Mouse (Mus musculus): Measurements from ENCODE around the gene Faxc. TPM values are rescaled to one million over a fixed set of nuclear protein-coding genes. Genes with fewer than 3 reads are reported as not detected.

The Faxc gene
- 10 to 100 TPM; 62.5 to 75.9 (median 68.3) TPM for total RNA-seq (2022)

DNA sequence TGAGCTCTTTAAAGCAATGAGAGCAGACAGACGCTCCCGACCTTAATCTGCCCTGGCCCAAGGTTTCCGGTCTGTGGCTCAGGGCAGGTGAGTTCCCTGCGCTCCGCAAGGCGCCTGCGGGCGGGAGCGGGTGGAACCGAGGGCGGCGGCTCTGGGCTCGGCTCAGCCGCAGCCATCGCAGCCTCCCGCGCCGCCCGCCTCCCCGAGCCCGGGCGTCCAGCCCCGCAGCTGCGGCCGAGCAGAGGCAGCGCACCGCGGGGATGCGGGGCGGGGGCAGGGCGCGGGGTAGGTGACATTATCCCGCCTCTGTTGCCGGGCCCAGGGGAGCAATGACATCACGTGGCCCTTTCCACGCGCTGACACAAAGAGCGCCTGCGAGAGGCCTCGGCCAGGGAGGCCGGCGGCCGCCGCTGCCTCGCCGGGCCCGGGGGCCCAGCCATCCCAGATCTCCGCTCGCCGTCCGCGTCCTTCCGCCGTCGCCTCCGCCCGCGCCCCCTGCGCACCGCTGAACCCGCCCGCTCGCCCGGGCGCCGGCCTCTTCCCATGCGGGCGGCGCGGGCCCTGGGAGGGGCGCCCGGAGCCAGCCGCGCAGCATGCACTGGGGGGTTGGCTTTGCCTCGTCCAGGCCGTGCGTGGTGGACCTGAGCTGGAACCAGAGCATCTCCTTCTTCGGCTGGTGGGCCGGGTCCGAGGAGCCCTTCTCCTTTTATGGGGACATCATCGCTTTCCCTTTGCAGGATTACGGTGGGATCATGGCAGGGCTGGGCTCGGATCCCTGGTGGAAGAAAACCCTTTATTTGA is at the start of gene Faxc:
Faxc (plus strand) TSS at position 359 of the 801 bp plus-strand sequence.
- DNase-seq (ENCODE audit: low spot score in 2 of 2) = peak; percentile 45 to 51

DNA sequence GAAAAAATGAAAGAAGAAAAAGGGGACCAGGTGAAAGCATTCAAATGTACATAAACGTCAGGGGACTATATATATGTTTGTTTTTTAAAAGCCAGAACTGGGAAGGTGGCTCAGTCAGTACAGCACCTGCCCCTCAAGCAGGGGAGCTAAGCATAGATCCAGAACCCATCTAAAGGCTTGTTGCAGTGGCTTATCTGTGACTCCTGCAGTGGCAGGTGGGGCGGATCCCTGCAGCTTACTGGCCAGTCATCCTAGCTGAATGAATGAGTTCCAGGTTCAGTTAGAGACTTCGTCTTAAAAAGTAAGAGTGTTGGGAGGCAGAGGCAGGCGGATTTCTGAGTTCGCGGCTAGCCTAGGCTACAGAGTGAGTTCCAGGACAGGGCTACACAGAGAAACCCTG is 48.3 kb upstream of the Faxc start:
- DNase-seq (ENCODE audit: low spot score in 2 of 2) = no peak

DNA sequence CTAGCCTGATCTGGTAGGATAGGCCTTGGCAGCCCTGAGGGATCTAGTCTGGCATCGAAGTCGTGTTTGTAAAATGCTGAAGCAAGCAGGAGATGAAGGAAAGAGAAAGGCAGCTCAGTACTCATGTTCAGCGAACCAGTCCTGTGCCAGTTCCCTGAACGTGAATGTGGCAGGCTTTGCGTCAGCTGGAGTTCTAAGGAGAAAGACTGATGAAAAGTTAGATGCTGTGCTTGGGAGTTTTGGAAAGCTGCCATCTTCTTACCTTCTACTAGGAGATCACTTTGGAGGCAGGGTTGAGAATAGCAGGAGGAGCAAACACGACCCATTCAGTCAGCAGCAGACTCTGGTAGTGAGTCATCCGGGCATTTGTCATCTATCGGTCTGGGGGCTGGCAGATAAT is 45.3 kb upstream of the Faxc start:
- no peak for DNase-seq (ENCODE audit: low spot score in 2 of 2)

DNA sequence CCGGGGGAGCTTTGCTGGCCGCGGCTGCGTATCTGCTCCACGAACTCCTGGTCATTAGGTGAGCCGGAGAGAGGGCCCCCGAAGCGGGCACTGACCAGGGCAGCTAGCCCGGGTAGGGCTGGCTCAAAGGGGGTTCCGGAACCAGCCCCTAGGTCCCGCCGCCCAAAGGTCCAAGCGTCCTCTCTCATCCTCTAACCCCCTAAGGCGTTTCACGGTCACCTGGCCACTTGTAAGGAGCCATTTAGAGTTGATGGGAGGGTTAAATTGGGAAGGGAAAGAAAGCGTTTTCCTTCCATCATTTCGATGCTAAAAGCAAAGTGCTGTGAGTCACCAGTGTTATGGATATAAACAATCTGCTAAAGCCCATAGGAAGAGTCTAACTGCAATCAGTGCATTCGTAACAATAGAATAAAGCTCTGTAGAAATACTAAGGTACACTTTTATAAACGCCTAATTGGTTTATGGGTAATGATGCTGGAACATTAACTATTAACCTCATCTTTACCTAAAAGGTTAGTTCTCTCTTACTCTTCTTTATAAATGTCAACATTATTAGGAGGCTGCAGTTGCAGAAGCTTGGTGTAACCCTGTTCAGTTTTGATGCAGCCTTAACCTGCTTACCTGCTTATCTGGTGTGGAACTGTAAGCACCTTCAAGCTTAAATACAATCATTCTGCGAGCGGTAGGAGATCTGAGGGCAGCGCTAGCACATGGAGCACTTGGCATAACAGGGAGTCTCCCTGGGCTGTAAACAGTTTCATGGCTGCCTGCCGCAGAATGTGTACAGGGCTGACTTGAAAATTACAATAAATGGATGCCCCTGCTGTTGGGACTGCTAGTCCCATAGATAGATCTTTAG is 872 bp downstream of the Faxc start:
- no peak for DNase-seq (ENCODE audit: low spot score in 2 of 2)

DNA sequence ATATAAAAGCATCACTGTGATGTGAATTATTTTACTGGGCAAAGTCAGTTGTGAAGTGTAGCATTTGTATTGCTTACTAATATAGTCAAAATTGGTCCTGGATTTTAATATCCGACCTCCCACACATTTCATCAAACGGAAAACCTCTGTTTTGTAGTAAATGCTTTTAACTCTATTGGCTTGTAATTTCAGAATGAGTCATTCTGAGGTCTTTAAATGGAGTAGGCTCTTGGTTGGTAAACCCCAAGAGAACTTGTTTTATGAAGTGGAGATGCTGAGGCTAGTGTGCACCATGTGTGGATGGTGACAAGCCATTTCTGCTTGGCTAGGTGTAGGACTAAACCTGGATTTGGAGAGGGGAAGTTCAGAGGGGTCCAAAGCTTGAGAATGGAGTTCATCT is 4.2 kb downstream of the Faxc start:
- DNase-seq (ENCODE audit: low spot score in 2 of 2) = no peak

DNA sequence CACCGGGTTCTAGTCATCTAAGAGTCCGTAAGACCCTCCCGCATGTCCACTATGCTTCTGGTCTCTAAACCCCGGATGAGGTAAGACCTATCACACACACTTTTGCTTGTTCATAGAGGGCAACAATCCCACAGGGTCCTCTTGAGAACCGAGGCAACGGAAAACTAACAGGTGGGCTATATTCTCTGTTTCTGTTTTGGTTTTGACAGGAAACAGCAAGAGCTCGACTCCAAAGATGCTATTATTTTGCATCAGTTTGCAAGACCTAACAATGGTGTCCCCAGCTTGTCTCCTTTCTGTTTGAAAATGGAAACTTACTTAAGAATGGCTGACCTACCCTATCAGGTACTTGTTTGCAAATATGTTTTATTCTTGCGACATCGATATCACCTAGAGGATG is 5.3 kb downstream of the Faxc start:
- DNase-seq (ENCODE audit: low spot score in 2 of 2) = no peak

DNA sequence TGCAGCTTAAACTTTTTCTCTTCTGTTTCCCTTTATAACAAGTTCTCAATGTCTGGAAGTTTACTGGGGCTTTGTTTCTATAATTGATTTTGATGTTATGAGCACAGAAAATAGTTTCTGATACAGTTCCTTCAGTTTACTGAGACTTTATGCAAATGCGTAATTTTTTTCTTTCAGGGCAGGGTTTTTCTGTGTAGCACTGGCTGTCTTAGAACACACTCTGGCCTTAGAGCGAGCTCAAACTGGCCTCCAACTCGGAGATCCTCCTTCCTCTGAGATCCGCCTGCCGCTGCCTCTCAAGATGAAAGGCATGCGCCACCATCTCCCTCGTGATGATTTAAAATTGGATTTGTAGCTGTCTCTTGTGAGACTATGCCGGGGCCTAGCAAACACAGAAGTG is 6.8 kb downstream of the Faxc start:
- no peak for DNase-seq (ENCODE audit: low spot score in 2 of 2)

DNA sequence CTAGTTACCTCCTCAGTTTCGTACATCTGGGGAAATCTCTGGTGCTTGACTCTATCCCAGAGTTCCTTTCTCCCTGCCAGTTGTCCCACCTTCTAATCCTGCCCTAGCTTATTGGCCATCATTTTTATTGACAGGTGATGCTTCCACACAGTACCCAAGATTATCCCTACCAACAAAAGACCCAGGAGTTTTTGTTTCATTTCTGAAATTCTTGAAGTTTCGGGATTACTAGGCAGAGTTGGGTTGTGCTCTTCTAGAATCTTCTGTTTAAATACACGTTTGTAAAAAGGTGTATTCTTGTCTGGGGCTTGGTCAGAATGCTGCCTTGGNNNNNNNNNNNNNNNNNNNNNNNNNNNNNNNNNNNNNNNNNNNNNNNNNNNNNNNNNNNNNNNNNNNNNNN is 13.5 kb downstream of the Faxc start:
- DNase-seq (ENCODE audit: low spot score in 2 of 2) = no peak

DNA sequence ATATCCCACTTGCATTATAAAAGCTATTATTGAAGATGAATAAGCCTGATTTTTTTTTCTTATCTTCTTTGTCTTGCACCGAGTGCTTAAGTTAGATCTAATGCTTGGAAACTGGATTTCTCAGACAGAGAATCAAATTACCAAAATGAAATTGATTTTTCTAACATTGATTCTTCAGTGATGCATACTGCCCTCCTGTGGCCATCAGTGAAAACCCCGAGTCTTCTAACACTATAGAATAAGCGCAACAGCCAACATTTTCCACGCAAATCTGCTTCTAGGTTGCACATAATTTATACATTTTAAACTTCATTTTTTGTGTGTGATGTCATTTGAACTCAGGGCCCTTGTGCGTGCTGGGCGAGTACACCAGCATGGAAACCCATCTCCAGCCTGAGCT is 20.3 kb downstream of the Faxc start:
- DNase-seq (ENCODE audit: low spot score in 2 of 2) = no peak

DNA sequence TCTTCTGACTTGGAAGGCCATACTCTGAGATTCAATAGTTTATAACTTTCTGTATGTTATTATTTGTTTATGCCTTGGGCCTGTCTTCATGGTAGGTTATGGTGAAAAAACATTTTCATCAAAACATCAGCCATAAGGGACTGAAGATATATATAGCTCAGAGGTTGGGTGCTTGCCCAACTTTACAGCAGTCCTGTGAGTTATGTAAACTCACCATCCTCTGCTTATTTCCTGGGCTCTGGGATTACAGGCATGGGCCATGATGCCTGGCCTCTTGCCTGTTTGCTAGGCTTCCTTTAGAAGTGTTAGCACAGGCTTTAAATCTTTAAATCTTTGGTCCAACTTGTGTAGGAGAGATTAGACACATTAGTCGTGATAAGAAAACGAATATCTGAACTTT is 21.1 kb downstream of the Faxc start:
- peak in 1 of 2 experiments; percentile 27 for DNase-seq (ENCODE audit: low spot score in 2 of 2)

DNA sequence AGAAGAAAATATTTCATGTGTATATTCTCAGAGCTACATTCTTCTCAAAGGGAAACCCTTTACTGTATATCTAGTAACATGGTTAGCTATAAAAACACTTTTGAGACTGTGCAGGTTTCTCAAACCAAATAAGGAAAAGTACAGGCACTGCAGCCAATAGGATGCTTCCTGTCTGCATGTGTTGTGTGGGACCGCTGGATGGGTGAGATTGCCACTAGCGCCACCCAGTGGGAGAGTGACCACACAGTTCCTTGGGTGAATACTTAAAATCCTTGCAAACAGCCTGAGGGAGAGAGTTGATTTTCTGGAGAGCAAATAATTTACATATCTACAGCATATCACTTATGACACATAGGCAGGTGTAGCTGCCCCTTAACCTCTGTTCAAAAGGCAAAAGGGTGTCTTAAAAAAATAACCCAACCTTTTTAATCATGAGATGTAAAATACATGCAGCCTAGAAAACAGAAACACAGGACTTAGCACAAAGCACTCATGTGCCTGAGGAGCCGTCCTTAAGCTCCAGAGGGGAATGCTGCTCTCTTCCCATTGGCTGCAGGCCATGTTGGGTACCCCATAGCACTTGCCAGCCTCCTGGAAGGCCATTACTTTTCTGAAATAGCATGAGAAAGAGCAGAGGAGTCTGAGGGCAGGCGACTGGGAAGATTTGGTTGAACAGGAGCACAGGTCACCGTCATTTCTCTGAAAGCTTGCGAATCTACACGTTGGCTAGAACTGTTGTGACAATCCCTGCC is 26.6 kb downstream of the Faxc start:
- DNase-seq (ENCODE audit: low spot score in 2 of 2) = no peak

DNA sequence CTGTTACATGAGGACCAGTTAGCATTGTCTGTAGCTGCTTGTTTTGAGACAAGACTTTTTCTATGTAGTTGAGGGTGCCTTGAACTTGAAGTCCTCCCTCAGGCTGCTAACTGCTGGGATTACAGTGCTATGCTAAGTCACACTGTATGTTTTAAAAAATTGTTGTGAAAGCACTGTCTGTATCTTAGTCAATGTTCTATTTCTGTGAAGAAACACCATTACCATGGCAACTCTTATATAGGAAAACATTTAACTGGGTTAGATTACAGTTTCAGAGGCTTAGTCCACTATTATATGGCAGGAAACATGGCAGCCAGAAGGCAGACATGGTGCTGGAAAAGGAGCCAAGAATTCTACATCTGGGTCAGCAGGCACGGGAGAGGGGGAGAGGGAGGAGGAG is 40.8 kb downstream of the Faxc start:
- no peak for DNase-seq (ENCODE audit: low spot score in 2 of 2)

DNA sequence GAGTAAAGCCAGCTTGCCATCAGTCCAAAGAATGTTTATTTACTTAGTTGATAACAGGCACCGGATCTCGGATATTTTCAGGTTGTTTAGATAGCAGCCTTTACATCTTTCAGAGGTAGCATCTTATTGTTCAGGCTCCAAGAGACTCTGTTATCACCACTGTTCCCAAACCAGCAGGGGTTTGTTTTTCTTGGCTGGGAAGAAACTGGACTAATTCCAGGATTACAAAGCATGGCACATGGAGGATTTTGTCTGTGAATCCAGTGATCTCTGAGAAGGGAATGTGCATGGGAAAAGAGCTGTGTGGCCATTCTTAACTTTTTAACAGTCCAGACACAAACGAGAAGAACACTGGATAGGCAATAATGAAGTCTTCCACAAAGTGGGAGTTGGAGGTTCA is 43.0 kb downstream of the Faxc start:
- no peak for DNase-seq (ENCODE audit: low spot score in 2 of 2)

DNA sequence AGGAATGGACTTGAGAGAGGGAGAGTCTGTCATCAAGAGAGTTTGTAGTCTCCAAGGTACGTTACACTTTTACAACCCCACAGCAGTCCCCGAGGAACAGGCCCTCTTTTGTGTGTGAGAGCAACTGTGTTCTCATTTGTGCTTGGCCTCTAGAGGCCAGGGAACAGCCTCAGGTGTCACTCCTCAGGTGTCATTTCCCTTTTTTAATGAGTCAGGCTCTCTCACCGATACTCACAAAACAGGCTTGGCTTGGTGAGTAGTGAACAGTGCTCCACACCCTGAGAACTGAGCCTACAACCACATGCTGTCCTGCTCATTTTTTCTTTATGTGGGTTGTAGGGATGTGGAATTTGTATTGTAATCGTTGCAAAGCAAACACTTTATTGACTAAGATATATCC is 49.3 kb downstream of the Faxc start:
- no peak for DNase-seq (ENCODE audit: low spot score in 2 of 2)

DNA sequence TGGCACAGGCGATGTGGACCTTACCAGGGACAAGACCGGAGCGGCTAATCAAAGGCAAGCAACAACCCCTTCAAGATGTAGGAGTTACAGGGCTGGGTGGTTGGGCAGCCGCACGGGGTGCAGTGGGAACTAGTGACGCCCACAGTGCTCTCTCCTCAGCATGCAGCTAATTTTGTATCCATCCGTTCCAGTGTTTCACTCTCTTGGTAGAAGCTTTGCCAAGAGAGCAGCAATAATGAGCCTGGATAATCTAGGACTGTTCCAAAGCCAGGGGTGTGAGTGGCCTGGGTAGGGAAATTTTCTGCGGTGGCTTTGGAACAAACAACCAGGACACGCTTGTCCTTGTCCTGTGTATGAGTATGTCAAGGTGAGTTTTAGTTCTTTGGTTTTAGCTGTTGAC is 51.3 kb downstream of the Faxc start:
- peak in 1 of 2 experiments; percentile 58 for DNase-seq (ENCODE audit: low spot score in 2 of 2)

DNA sequence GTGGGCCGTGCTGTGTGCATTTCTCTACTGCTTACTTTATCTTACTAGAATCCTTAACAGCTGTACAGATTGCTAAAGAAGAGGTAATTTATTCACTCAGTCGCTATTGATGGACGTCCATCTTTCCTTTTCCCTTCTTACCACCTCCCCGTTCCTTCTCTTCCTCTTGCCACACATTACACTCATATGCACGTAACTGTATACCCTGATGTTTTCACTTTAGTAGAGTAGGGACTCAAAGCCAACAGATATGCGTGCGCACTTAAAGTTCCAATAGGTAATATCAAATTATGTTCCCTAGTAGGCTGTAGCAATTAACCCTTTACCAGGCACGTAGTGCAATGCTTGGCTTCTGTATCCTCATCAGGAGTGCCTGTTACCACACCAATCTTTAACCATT is 55.7 kb downstream of the Faxc start:
- DNase-seq (ENCODE audit: low spot score in 2 of 2) = no peak

DNA sequence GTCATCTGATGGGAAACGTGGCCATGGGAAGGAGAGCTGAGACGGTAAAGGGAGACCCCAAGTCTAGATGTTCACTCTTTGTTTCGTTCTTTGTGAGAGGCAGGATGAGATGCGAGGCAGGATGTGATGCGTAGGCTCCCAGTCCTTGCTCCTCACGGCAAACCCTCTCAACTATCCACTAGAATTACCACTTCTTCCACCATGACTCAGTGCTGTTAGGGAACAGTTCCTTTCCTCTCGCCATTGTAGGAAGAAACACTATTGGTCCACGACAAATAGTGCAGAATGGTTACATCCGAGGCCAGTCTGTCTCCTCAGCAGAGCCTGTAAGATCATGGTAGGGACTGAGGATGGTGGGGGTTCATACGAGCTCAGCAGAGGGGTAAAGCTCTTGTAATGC is 56.3 kb downstream of the Faxc start:
- DNase-seq (ENCODE audit: low spot score in 2 of 2) = no peak

DNA sequence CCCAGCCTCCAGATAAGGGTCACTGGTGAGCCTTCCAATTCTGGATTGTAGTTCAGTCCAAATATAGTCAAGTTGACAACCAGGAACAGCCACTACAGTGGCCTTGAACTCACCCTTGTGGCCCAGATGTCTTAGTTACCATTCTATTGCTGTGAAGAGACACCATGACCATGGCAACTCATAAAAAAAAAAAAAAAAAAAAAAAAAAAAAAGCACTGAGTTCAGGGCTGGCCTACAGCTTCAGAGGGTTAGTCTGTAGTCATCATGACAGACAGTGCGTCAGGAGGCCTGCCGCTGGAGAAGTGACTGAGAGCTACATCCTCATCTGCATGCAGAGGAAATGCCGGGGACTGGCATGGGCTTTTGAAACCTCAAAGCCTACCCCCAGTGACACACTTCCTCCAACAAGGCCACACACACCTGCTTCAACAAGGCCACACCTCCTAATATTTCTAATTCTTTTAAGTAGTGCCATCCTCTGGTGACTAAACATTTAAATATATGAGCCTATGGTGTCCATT is 58.5 kb downstream of the Faxc start:
- DNase-seq (ENCODE audit: low spot score in 2 of 2) = no peak

DNA sequence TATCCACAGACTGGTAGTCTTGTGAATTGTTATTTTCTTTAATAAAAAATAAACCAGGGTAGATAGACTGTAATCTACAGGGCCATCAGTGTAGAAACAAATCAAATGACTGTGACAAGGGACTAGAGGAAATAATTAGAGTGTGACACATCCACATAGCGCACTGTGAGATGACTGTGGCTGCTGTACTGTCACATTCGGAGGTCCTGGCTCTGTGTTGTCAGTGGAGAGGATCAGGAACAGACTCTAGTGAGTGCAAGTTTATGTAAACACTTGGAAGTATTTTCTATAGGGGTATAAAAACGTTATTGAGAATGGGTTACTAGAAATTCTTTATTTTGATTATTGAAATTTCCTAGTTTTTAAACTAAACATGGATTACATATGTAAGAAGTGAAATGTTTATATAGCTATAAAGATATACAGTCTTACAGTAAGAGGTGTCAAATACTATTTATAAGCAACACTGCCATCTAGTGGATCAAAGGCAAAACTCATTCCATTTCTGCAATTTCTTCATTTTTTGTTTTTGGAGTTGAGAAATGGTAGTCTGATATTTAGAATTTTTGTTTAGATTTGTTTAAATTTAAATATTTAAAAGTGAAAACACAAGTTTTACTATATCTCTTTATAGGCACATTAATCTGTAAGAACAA is 59.6 kb downstream of the Faxc start:
- DNase-seq (ENCODE audit: low spot score in 2 of 2) = no peak

DNA sequence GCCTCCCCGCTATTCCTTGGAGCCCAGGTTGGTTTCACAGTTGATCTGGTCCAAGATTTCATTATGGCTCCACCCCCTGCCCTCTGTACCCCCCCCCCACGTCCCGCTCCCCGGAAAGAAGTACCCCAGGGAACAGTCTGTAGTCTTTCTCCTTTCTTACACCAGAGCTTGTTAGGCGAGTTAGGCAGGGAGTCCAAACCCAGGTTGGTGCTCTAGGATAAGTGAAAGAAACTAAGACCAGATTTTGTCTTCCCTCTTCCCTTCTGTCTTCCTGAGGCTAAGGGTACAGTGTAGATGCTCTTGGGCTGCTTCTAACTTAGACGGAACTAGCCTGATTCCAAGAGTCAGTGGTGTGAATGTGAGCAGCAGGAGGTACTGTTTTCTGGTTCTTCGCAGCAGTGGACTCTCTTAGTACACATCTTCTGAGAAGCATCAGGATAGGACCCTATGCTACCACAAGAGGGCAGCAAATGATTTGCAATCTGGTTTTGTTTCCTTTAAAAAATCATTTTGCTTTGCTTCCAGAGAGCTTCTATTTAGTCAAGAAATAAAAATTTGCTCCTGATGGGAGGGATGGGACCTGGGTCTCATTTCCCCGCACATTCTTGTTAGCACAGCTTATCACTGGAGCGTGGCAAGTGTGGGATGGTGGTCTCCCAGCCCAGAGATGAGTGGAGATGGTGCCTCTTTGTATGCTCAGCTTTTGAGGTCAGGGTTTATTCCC is 86.7 kb downstream of the Faxc start:
- peak; percentile 28 to 44 for DNase-seq (ENCODE audit: low spot score in 2 of 2)

DNA sequence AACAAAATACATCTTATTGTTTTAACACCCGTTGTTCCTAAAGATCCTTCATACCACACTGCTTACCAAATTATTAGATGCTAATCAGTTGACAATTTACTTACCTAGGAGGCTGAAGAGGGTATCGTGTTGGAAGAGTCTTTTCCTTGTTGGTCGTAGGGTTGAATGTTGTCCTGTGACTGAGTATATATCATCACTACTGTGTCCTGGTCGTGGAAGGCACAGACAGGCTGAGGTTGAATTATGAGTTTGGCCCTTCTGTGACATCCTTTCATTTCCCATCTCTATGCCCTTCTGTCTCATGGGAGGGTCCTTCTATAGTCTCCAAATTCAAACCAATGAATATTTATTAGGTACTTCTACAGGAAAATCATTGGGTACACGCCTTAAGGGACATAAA is 87.3 kb downstream of the Faxc start:
- DNase-seq (ENCODE audit: low spot score in 2 of 2) = no peak

All from left cerebral cortex, adult 8-10 months (tissue).